Mouse (Mus musculus): Measurements from ENCODE around the gene Mapk12. TPM values are rescaled to one million over a fixed set of nuclear protein-coding genes. Genes with fewer than 3 reads are reported as not detected.

The Mapk12 gene
- total RNA-seq, 2 experiments from 2014 or later, result 7.4 to 9.2 TPM

- DNase-seq (ENCODE audit: low spot score in 2 of 2), result peak; percentile 75 to 85
These were observed 350 bp downstream of the Mapk12 start for GRCm38 (mm10) chr15:89140048-89140658.

- no peak for DNase-seq (ENCODE audit: low spot score in 2 of 2)
These were observed 2.0 kb downstream of the Mapk12 start for GRCm38 (mm10) chr15:89138531-89138930.

GRCm38 (mm10) chr15:89138046-89138405, 2.5 kb downstream of the Mapk12 start:
- no peak for DNase-seq (ENCODE audit: low spot score in 2 of 2)

- DNase-seq (ENCODE audit: low spot score in 2 of 2), result no peak
These were observed 3.0 kb downstream of the Mapk12 start for GRCm38 (mm10) chr15:89137378-89138045.

- no peak for DNase-seq (ENCODE audit: low spot score in 2 of 2)
These were observed 3.9 kb downstream of the Mapk12 start for GRCm38 (mm10) chr15:89136461-89137155.

- DNase-seq (ENCODE audit: low spot score in 2 of 2), result no peak
These were observed 9.2 kb downstream of the Mapk12 start for GRCm38 (mm10) chr15:89131316-89131715.

- DNase-seq (ENCODE audit: low spot score in 2 of 2), result no peak
These were observed 10.3 kb downstream of the Mapk12 start for GRCm38 (mm10) chr15:89130245-89130644.

- DNase-seq (ENCODE audit: low spot score in 2 of 2), result peak; percentile 85 to 87
These were observed 11.8 kb downstream of the Mapk12 start, which contains the start of gene Hdac10 for GRCm38 (mm10) chr15:89128382-89129350. Hdac10 (minus strand) TSS chr15:89128700.

- DNase-seq (ENCODE audit: low spot score in 2 of 2), result no peak
These were observed 13.1 kb downstream of the Mapk12 start for GRCm38 (mm10) chr15:89127364-89127940.

- no peak for DNase-seq (ENCODE audit: low spot score in 2 of 2)
These were observed 13.9 kb downstream of the Mapk12 start for GRCm38 (mm10) chr15:89126622-89127021.

GRCm38 (mm10) chr15:89125351-89125750, 15.2 kb downstream of the Mapk12 start:
- DNase-seq (ENCODE audit: low spot score in 2 of 2), result no peak

- no peak for DNase-seq (ENCODE audit: low spot score in 2 of 2)
These were observed 16.2 kb downstream of the Mapk12 start for GRCm38 (mm10) chr15:89124312-89124711.

GRCm38 (mm10) chr15:89123595-89123994, 16.9 kb downstream of the Mapk12 start:
- DNase-seq (ENCODE audit: low spot score in 2 of 2), result peak; percentile 66 to 71

GRCm38 (mm10) chr15:89122649-89123366, 17.7 kb downstream of the Mapk12 start, which contains the start of gene Tubgcp6:
Tubgcp6 (minus strand) TSS chr15:89123112.
- peak; percentile 96 to 98 for DNase-seq (ENCODE audit: low spot score in 2 of 2)

GRCm38 (mm10) chr15:89118007-89118406, 22.5 kb downstream of the Mapk12 start:
- no peak for DNase-seq (ENCODE audit: low spot score in 2 of 2)

GRCm38 (mm10) chr15:89110147-89110546, 30.4 kb downstream of the Mapk12 start:
- no peak for DNase-seq (ENCODE audit: low spot score in 2 of 2)

GRCm38 (mm10) chr15:89106976-89107375, 33.5 kb downstream of the Mapk12 start:
- DNase-seq (ENCODE audit: low spot score in 2 of 2), result no peak

GRCm38 (mm10) chr15:89106073-89106472, 34.4 kb downstream of the Mapk12 start:
- DNase-seq (ENCODE audit: low spot score in 2 of 2), result peak; percentile 65 to 81

GRCm38 (mm10) chr15:89104425-89104824, 36.1 kb downstream of the Mapk12 start:
- peak; percentile 61 to 84 for DNase-seq (ENCODE audit: low spot score in 2 of 2)

- DNase-seq (ENCODE audit: low spot score in 2 of 2), result no peak
These were observed 36.6 kb downstream of the Mapk12 start for GRCm38 (mm10) chr15:89103921-89104320.

Data from left cerebral cortex, adult 18-20 months (tissue).